Mouse (Mus musculus): ENCODE measurements around the gene Psmd9. TPM values are rescaled to one million over a fixed set of nuclear protein-coding genes. Genes with fewer than 3 reads are reported as not detected.

The Psmd9 gene
- 103 TPM in 2 replicates for polyA plus RNA-seq (2014; fragmentation: Nextera tagmentation; extraction: Ambion mirVana)

DNA sequence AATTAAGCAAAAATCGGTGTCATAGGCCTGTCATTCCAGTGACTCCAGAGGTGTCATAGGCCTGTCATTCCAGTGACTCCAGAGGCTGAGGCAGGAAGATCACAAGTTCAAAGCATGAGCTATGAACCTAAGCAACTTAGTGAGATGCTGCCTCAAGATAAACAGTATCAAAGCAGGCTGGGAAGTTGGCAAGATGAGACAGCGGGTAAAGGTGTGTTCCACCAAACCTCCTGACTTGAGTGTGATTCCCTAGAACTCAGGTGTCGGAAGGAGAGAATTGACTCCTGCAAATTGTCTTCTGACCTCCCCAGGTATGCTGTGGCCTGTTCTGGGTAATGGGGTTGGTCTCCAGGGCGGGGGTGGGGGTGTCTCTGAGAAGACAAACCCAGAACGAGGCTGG, at the start of gene Psmd9:
Psmd9 (plus strand) TSS at position 130 of the 400 bp plus-strand sequence.
- 79% methylated on average over 5 of the region's 5 CpGs for WGBS
- peaks cover 4% of the 10 kb centered on the region; the same call in 1 of the 2 replicates for H3K4me1 ChIP-seq (replicated peaks; ENCODE audit: control insufficient read depth, insufficient read depth, low read length)

DNA sequence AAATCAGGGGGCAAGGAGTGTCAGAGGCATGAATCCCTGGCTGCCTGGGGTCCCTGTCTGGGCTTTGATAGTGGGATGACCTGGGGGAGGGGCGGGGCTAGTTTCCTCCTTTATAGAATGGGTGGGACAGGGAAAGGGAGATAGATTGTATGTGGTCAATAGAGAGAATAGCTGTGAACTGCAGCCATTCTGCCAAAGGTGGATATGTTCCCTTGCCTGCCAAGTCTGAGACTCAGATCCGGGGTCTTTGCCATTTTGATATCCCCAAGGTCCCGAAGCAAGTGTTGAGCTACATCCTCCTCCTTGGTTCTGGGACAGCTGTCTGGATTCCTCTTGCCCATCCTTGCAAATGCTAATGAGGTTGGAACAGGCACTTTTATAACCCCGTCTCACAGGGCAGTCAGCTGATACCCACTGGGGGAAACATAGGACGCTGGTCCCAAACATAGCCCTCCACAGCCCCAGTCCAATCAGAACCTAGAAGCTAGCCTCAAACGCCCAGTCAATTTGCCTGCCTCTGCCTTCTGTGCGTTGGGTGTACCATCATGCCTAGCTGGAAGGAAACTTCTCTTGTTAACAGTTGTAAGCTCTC, 48.5 kb upstream of the Psmd9 start:
- no peaks in the 10 kb centered on the region for H3K36me3 ChIP-seq (ENCODE audit: control insufficient read depth, insufficient read depth, low read length)
- DNase-seq (ENCODE audit: low spot score) = no peak
- no peak overlapping the region for H3K9ac ChIP-seq (ENCODE audit: low read depth, low read length)
- no peak for ATAC-seq (replicated peaks; ENCODE audit: low FRiP score)
- no peak overlapping the region for H3K4me2 ChIP-seq
- H3K4me3 ChIP-seq (ENCODE audit: low read depth, low read length) = no peak overlapping the region
- no peaks in the 10 kb centered on the region for H3K27me3 ChIP-seq (replicated peaks; ENCODE audit: control insufficient read depth, insufficient read depth, low read length)
- H3K4me1 ChIP-seq (replicated peaks; ENCODE audit: control insufficient read depth, insufficient read depth, low read length) = peaks cover 11% of the 10 kb centered on the region
- H3K27ac ChIP-seq (ENCODE audit: low read depth, low read length) = no peak overlapping the region
- 85% methylated on average over 7 of the region's 7 CpGs for WGBS
- H3K9me3 ChIP-seq (ENCODE audit: control insufficient read depth, low read length) = no peaks in the 10 kb centered on the region

More for the DNA sequence above, at the start of gene Psmd9:
- Histone ChIP-seq H3K9me3 (ENCODE audit: control insufficient read depth, low read length) (no peaks in the 10 kb centered on the region), H3K36me3 (ENCODE audit: control insufficient read depth, insufficient read depth, low read length) (peaks cover 14% of the 10 kb centered on the region), H3K4me3 (ENCODE audit: low read depth, low read length) (no peak within 1 kb of the TSS), H3K4me2 (no peak within 1 kb of the TSS), H3K9ac (ENCODE audit: low read depth, low read length) (no peak within 1 kb of the TSS), H3K27me3 (replicated peaks; ENCODE audit: control insufficient read depth, insufficient read depth, low read length) (no peaks in the 10 kb centered on the region), H3K27ac (ENCODE audit: low read depth, low read length) (no peak within 1 kb of the TSS)
- ATAC-seq (replicated peaks; ENCODE audit: low FRiP score) (no peak), DNase-seq (ENCODE audit: low spot score) (no peak)

DNA sequence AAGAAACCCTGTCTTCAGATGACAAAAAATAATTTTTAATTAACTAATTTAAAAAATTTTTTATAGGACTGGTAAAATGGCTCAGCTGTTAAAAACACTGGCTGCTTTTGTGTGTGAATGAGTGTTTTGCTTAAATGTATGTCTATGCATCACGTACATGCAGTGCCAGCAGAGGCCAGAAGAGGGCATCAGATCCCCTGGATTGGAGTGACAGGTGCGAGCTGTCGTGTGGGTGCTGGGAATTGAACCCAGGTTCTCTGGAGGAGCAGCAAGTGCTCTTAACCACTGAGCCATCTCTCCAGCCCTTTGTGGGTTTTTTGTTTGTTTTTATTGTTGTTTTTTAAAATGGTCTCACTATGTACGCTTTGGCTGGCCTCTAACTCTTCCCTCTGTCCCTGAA, 47.0 kb upstream of the Psmd9 start:
- ATAC-seq (replicated peaks; ENCODE audit: low FRiP score) (no peak), DNase-seq (ENCODE audit: low spot score) (no peak)
- Histone ChIP-seq H3K9ac (ENCODE audit: low read depth, low read length) (no peak overlapping the region), H3K27me3 (replicated peaks; ENCODE audit: control insufficient read depth, insufficient read depth, low read length) (no peaks in the 10 kb centered on the region), H3K4me3 (ENCODE audit: low read depth, low read length) (no peak overlapping the region), H3K27ac (ENCODE audit: low read depth, low read length) (no peak overlapping the region), H3K9me3 (ENCODE audit: control insufficient read depth, low read length) (no peaks in the 10 kb centered on the region), H3K4me2 (no peak overlapping the region), H3K36me3 (ENCODE audit: control insufficient read depth, insufficient read depth, low read length) (no peaks in the 10 kb centered on the region), H3K4me1 (replicated peaks; ENCODE audit: control insufficient read depth, insufficient read depth, low read length) (peaks cover 19% of the 10 kb centered on the region)
- 83% methylated on average over 4 of the region's 4 CpGs for WGBS

- H3K9me3 ChIP-seq (ENCODE audit: control insufficient read depth, low read length) = no peaks in the 10 kb centered on the region
- no peaks in the 10 kb centered on the region for H3K27me3 ChIP-seq (replicated peaks; ENCODE audit: control insufficient read depth, insufficient read depth, low read length)
- ATAC-seq (replicated peaks; ENCODE audit: low FRiP score) = no peak
- no peak for DNase-seq (ENCODE audit: low spot score)
- peaks cover 24% of the 10 kb centered on the region for H3K4me1 ChIP-seq (replicated peaks; ENCODE audit: control insufficient read depth, insufficient read depth, low read length)
- H3K4me2 ChIP-seq = no peak overlapping the region; the same call in 1 of the 2 replicates
- H3K9ac ChIP-seq (ENCODE audit: low read depth, low read length) = no peak overlapping the region
- no peak overlapping the region for H3K4me3 ChIP-seq (ENCODE audit: low read depth, low read length)
- H3K27ac ChIP-seq (ENCODE audit: low read depth, low read length) = no peak overlapping the region
- 73% methylated on average over 6 of the region's 6 CpGs for WGBS
- no peaks in the 10 kb centered on the region for H3K36me3 ChIP-seq (ENCODE audit: control insufficient read depth, insufficient read depth, low read length)
Observed at GRCm38 (mm10) chr5:123125105-123125504, 44.1 kb upstream of the Psmd9 start.

GRCm38 (mm10) chr5:123125638-123126406, 43.4 kb upstream of the Psmd9 start:
- Histone ChIP-seq H3K4me3 (ENCODE audit: low read depth, low read length) (no peak overlapping the region), H3K4me2 (peak overlapping the region; percentile 41), H3K9ac (ENCODE audit: low read depth, low read length) (no peak overlapping the region), H3K36me3 (ENCODE audit: control insufficient read depth, insufficient read depth, low read length) (no peaks in the 10 kb centered on the region), H3K4me1 (replicated peaks; ENCODE audit: control insufficient read depth, insufficient read depth, low read length) (peaks cover 24% of the 10 kb centered on the region), H3K27ac (ENCODE audit: low read depth, low read length) (no peak overlapping the region), H3K9me3 (ENCODE audit: control insufficient read depth, low read length) (no peaks in the 10 kb centered on the region), H3K27me3 (replicated peaks; ENCODE audit: control insufficient read depth, insufficient read depth, low read length) (no peaks in the 10 kb centered on the region)
- WGBS = 44% methylated on average over 18 of the region's 18 CpGs
- no peak for DNase-seq (ENCODE audit: low spot score)
- 0 out of 2 replicates have a peak, but pooled peaks have one; percentile 29 for ATAC-seq (replicated peaks; ENCODE audit: low FRiP score)

GRCm38 (mm10) chr5:123127031-123127430, 42.2 kb upstream of the Psmd9 start:
- DNase-seq (ENCODE audit: low spot score) (no peak), ATAC-seq (replicated peaks; ENCODE audit: low FRiP score) (no peak)
- no peaks in the 10 kb centered on the region for H3K36me3 ChIP-seq (ENCODE audit: control insufficient read depth, insufficient read depth, low read length)
- H3K9me3 ChIP-seq (ENCODE audit: control insufficient read depth, low read length) = no peaks in the 10 kb centered on the region
- H3K27ac ChIP-seq (ENCODE audit: low read depth, low read length) = no peak overlapping the region
- no peak overlapping the region for H3K4me2 ChIP-seq
- H3K4me3 ChIP-seq (ENCODE audit: low read depth, low read length) = no peak overlapping the region
- no peaks in the 10 kb centered on the region for H3K27me3 ChIP-seq (replicated peaks; ENCODE audit: control insufficient read depth, insufficient read depth, low read length)
- WGBS = 54% methylated on average over 6 of the region's 6 CpGs
- H3K4me1 ChIP-seq (replicated peaks; ENCODE audit: control insufficient read depth, insufficient read depth, low read length) = peaks cover 29% of the 10 kb centered on the region
- no peak overlapping the region for H3K9ac ChIP-seq (ENCODE audit: low read depth, low read length)

GRCm38 (mm10) chr5:123128426-123129169, 40.6 kb upstream of the Psmd9 start:
- Histone ChIP-seq H3K4me3 (ENCODE audit: low read depth, low read length) (no peak overlapping the region), H3K4me1 (replicated peaks; ENCODE audit: control insufficient read depth, insufficient read depth, low read length) (peaks cover 43% of the 10 kb centered on the region), H3K36me3 (ENCODE audit: control insufficient read depth, insufficient read depth, low read length) (no peaks in the 10 kb centered on the region), H3K27ac (ENCODE audit: low read depth, low read length) (no peak overlapping the region), H3K4me2 (peak overlapping the region; percentile 6; the same call in 1 of the 2 replicates), H3K9me3 (ENCODE audit: control insufficient read depth, low read length) (no peaks in the 10 kb centered on the region), H3K27me3 (replicated peaks; ENCODE audit: control insufficient read depth, insufficient read depth, low read length) (no peaks in the 10 kb centered on the region), H3K9ac (ENCODE audit: low read depth, low read length) (no peak overlapping the region)
- 38% methylated on average over 10 of the region's 10 CpGs for WGBS
- DNase-seq (ENCODE audit: low spot score) = no peak
- ATAC-seq (replicated peaks; ENCODE audit: low FRiP score) = no peak

GRCm38 (mm10) chr5:123129170-123129757, 39.9 kb upstream of the Psmd9 start:
- WGBS = 59% methylated on average over 10 of the region's 10 CpGs

More at GRCm38 (mm10) chr5:123129170-123129757, 39.9 kb upstream of the Psmd9 start:
- no peak overlapping the region for H3K9ac ChIP-seq (ENCODE audit: low read depth, low read length)
- DNase-seq (ENCODE audit: low spot score) (no peak), ATAC-seq (replicated peaks; ENCODE audit: low FRiP score) (no peak)
- H3K9me3 ChIP-seq (ENCODE audit: control insufficient read depth, low read length) = no peaks in the 10 kb centered on the region
- no peak overlapping the region for H3K4me3 ChIP-seq (ENCODE audit: low read depth, low read length)
- H3K27ac ChIP-seq (ENCODE audit: low read depth, low read length) = no peak overlapping the region
- H3K27me3 ChIP-seq (replicated peaks; ENCODE audit: control insufficient read depth, insufficient read depth, low read length) = no peaks in the 10 kb centered on the region
- peaks cover 49% of the 10 kb centered on the region for H3K4me1 ChIP-seq (replicated peaks; ENCODE audit: control insufficient read depth, insufficient read depth, low read length)
- peak overlapping the region; percentile 6; the same call in 1 of the 2 replicates for H3K4me2 ChIP-seq
- H3K36me3 ChIP-seq (ENCODE audit: control insufficient read depth, insufficient read depth, low read length) = no peaks in the 10 kb centered on the region
